In genomic region chr1:91365816-91366214, GRCm38 (mm10) we compare ENCODE assay signal across 8 mouse cellular contexts. TPM values are rescaled to one million over a fixed set of nuclear protein-coding genes. Genes with fewer than 3 reads are reported as not detected.
A peak's percentile ranks its signal among the peaks of the same experiment; 100 is the strongest.
DNase-seq lines count a peak whose midpoint lies in the region; ATAC-seq lines count a peak whose summit lies in the region.

No protein-coding gene starts in this region.

- no peak overlapping the region for H3K27ac ChIP-seq in heart, embryonic 16.5 days (ENCODE audit: low read length)
- peak overlapping the region; percentile 84 for H3K27ac ChIP-seq in embryonic facial prominence, embryonic 10.5 days (replicated peaks)
- no peak overlapping the region for H3K27ac ChIP-seq in intestine, embryonic 14.5 days (ENCODE audit: low read depth)
- H3K27ac ChIP-seq in midbrain, embryonic 15.5 days = no peak overlapping the region

- peak overlapping the region; percentile 59 for H3K4me3 ChIP-seq in heart, embryonic 16.5 days (ENCODE audit: low read length)
- H3K4me3 ChIP-seq in embryonic facial prominence, embryonic 10.5 days = peak overlapping the region; percentile 62
- peak overlapping the region; percentile 46 for H3K4me3 ChIP-seq in intestine, embryonic 14.5 days (ENCODE audit: low read depth, low read length)
- H3K4me3 ChIP-seq in midbrain, embryonic 15.5 days = peak overlapping the region; percentile 35; the same call in 1 of the 2 replicates

- no peak for ATAC-seq in heart, embryonic 16.5 days (replicated peaks; ENCODE audit: extremely low read depth, insufficient read depth, low FRiP score)
- ATAC-seq in intestine, embryonic 14.5 days (replicated peaks; ENCODE audit: low FRiP score, low TSS enrichment, low read depth) = peak; percentile 12; the same call in 1 of the 2 replicates
- ATAC-seq in midbrain, embryonic 15.5 days (replicated peaks) = 0 out of 2 replicates have a peak, but pooled peaks have one; percentile 18

- peak overlapping the region; percentile 95 for H3K4me2 ChIP-seq in heart, embryonic 16.5 days (ENCODE audit: low read depth, low read length)
- H3K4me2 ChIP-seq in intestine, embryonic 14.5 days (ENCODE audit: low read length) = peak overlapping the region; percentile 90
- peak overlapping the region; percentile 62 for H3K4me2 ChIP-seq in midbrain, embryonic 15.5 days

- peak overlapping the region; percentile 78 for H3K9ac ChIP-seq in heart, embryonic 16.5 days (ENCODE audit: low read length)
- peak overlapping the region; percentile 60; the same call in 1 of the 2 replicates for H3K9ac ChIP-seq in intestine, embryonic 14.5 days (ENCODE audit: low read length)
- no peak overlapping the region for H3K9ac ChIP-seq in midbrain, embryonic 15.5 days

- 29% methylated on average over 8 of the region's 8 CpGs for WGBS in heart, embryonic 16.5 days
- WGBS in embryonic facial prominence, embryonic 10.5 days = 28% methylated on average over 8 of the region's 8 CpGs
- WGBS in intestine, embryonic 14.5 days = 24% methylated on average over 8 of the region's 8 CpGs
- WGBS in midbrain, embryonic 15.5 days = 31% methylated on average over 8 of the region's 8 CpGs

- no peak for DNase-seq in heart, adult 11 months
- DNase-seq in embryonic facial prominence, embryonic 10.5 days (ENCODE audit: low spot score) = no peak
- peak; percentile 54 for DNase-seq in intestine, embryonic 14.5 days (ENCODE audit: low spot score)
- DNase-seq in layer of hippocampus, postnatal 25 days (ENCODE audit: extremely low spot score in 1 of 2, low spot score in 1 of 2) = no peak
- DNase-seq in retina, postnatal 1 day = no peak
- no peak for DNase-seq in urinary bladder, adult 18-20 months (ENCODE audit: low spot score in 2 of 2)

- H3K36me3 ChIP-seq in heart, embryonic 16.5 days (ENCODE audit: control insufficient read depth, insufficient read depth) = peaks cover 18% of the 10 kb centered on the region
- peaks cover 19% of the 10 kb centered on the region for H3K36me3 ChIP-seq in embryonic facial prominence, embryonic 10.5 days (replicated peaks)
- H3K36me3 ChIP-seq in intestine, embryonic 14.5 days (ENCODE audit: control insufficient read depth, insufficient read depth, low read length) = peaks cover 10% of the 10 kb centered on the region; the same call in 1 of the 2 replicates
- no peaks in the 10 kb centered on the region for H3K36me3 ChIP-seq in midbrain, embryonic 15.5 days (replicated peaks)

- H3K27me3 ChIP-seq in heart, embryonic 16.5 days (ENCODE audit: control insufficient read depth, insufficient read depth, low read length) = no peaks in the 10 kb centered on the region
- peaks cover 40% of the 10 kb centered on the region for H3K27me3 ChIP-seq in embryonic facial prominence, embryonic 10.5 days (replicated peaks; ENCODE audit: low read depth, poor library complexity, severe bottlenecking)
- H3K27me3 ChIP-seq in intestine, embryonic 14.5 days (replicated peaks; ENCODE audit: control insufficient read depth, insufficient read depth, low read length) = 0 out of 2 replicates have a peak, but pooled peaks cover 3% of the 10 kb centered on the region
- H3K27me3 ChIP-seq in midbrain, embryonic 15.5 days (replicated peaks) = peaks cover 18% of the 10 kb centered on the region

- H3K9me3 ChIP-seq in heart, embryonic 16.5 days (replicated peaks; ENCODE audit: control insufficient read depth, low read length) = peaks cover 10% of the 10 kb centered on the region
- no peaks in the 10 kb centered on the region; the same call in 1 of the 2 replicates for H3K9me3 ChIP-seq in embryonic facial prominence, embryonic 10.5 days
- H3K9me3 ChIP-seq in intestine, embryonic 14.5 days (ENCODE audit: control insufficient read depth, low read length) = peaks cover 6% of the 10 kb centered on the region; the same call in 1 of the 2 replicates
- no peaks in the 10 kb centered on the region for H3K9me3 ChIP-seq in midbrain, embryonic 15.5 days

- H3K4me1 ChIP-seq in heart, embryonic 16.5 days (ENCODE audit: control insufficient read depth, insufficient read depth, low read length) = peaks cover 4% of the 10 kb centered on the region; the same call in 1 of the 2 replicates
- peaks cover 20% of the 10 kb centered on the region for H3K4me1 ChIP-seq in embryonic facial prominence, embryonic 10.5 days
- peaks cover 7% of the 10 kb centered on the region for H3K4me1 ChIP-seq in intestine, embryonic 14.5 days (replicated peaks; ENCODE audit: control insufficient read depth, insufficient read depth, low read length)
- H3K4me1 ChIP-seq in midbrain, embryonic 15.5 days = peaks cover 8% of the 10 kb centered on the region

RNA-seq across cellular contexts. Expression of gene Erfe, which starts 0.4 kb away (rescaled TPM):
- 1.3 and 1.5 TPM in 2 replicates for polyA plus RNA-seq in heart, embryonic 16.5 days (2015; fragmentation: Nextera tagmentation; extraction: Ambion mirVana)
- polyA plus RNA-seq in embryonic facial prominence, embryonic 10.5 days (2016; fragmentation: Nextera tagmentation; extraction: Ambion mirVana) = 1.8 and 2.0 TPM in 2 replicates
- polyA plus RNA-seq in intestine, embryonic 14.5 days (2014; fragmentation: Nextera tagmentation; extraction: Ambion mirVana) = 10.8 and 10.9 TPM in 2 replicates
- 0.27 and 0.56 TPM in 2 replicates for polyA plus RNA-seq in midbrain, embryonic 15.5 days (2015; fragmentation: Nextera tagmentation; extraction: Ambion mirVana)
- not detected for total RNA-seq in layer of hippocampus, postnatal 25 days (2021)

RNA-seq across cellular contexts. Expression of gene Klhl30, which starts 15.0 kb away (rescaled TPM):
- 51.4 and 58.4 TPM in 2 replicates for polyA plus RNA-seq in heart, embryonic 16.5 days (2015; fragmentation: Nextera tagmentation; extraction: Ambion mirVana)
- 0.21 and 0.22 TPM in 2 replicates for polyA plus RNA-seq in embryonic facial prominence, embryonic 10.5 days (2016; fragmentation: Nextera tagmentation; extraction: Ambion mirVana)
- 0.44 and 0.85 TPM in 2 replicates for polyA plus RNA-seq in intestine, embryonic 14.5 days (2014; fragmentation: Nextera tagmentation; extraction: Ambion mirVana)
- 0.09 and 0.10 TPM in 2 replicates for polyA plus RNA-seq in midbrain, embryonic 15.5 days (2015; fragmentation: Nextera tagmentation; extraction: Ambion mirVana)
- total RNA-seq in layer of hippocampus, postnatal 25 days (2021) = not detected

RNA-seq across cellular contexts. Expression of gene Ilkap, which starts 32.8 kb away (rescaled TPM):
- 112 and 113 TPM in 2 replicates for polyA plus RNA-seq in heart, embryonic 16.5 days (2015; fragmentation: Nextera tagmentation; extraction: Ambion mirVana)
- 175 and 177 TPM in 2 replicates for polyA plus RNA-seq in embryonic facial prominence, embryonic 10.5 days (2016; fragmentation: Nextera tagmentation; extraction: Ambion mirVana)
- 135 and 147 TPM in 2 replicates for polyA plus RNA-seq in intestine, embryonic 14.5 days (2014; fragmentation: Nextera tagmentation; extraction: Ambion mirVana)
- polyA plus RNA-seq in midbrain, embryonic 15.5 days (2015; fragmentation: Nextera tagmentation; extraction: Ambion mirVana) = 150 and 152 TPM in 2 replicates
- 10 to 100 TPM; 55.2 to 63.6 TPM for total RNA-seq in layer of hippocampus, postnatal 25 days (2021)

RNA-seq across cellular contexts. Expression of gene Espnl, which starts 43.9 kb away (rescaled TPM):
- polyA plus RNA-seq in heart, embryonic 16.5 days (2015; fragmentation: Nextera tagmentation; extraction: Ambion mirVana) = 0.04 and 0.07 TPM in 2 replicates
- 0.05 and 0.09 TPM in 2 replicates for polyA plus RNA-seq in embryonic facial prominence, embryonic 10.5 days (2016; fragmentation: Nextera tagmentation; extraction: Ambion mirVana)
- not detected in 2 replicates for polyA plus RNA-seq in intestine, embryonic 14.5 days (2014; fragmentation: Nextera tagmentation; extraction: Ambion mirVana)
- 0.08 and 0.13 TPM in 2 replicates for polyA plus RNA-seq in midbrain, embryonic 15.5 days (2015; fragmentation: Nextera tagmentation; extraction: Ambion mirVana)
- not detected for total RNA-seq in layer of hippocampus, postnatal 25 days (2021)

RNA-seq across cellular contexts. Expression of gene Hes6, which starts 48.0 kb away (rescaled TPM):
- 105 and 117 TPM in 2 replicates for polyA plus RNA-seq in heart, embryonic 16.5 days (2015; fragmentation: Nextera tagmentation; extraction: Ambion mirVana)
- polyA plus RNA-seq in embryonic facial prominence, embryonic 10.5 days (2016; fragmentation: Nextera tagmentation; extraction: Ambion mirVana) = 136 and 144 TPM in 2 replicates
- 79.3 and 84.4 TPM in 2 replicates for polyA plus RNA-seq in intestine, embryonic 14.5 days (2014; fragmentation: Nextera tagmentation; extraction: Ambion mirVana)
- polyA plus RNA-seq in midbrain, embryonic 15.5 days (2015; fragmentation: Nextera tagmentation; extraction: Ambion mirVana) = 192 and 212 TPM in 2 replicates
- total RNA-seq in layer of hippocampus, postnatal 25 days (2021) = 10 to 100 TPM; 15.6 to 15.7 TPM

Comparison
In these comparisons a context has a peak if more than half of its experiments do, and no peak if none do; other contexts are left out.
1. RNA of gene Klhl30, which starts 15.0 kb away (polyA plus RNA-seq): 51.4 to 58.4 TPM in heart, embryonic 16.5 days; 0.44 to 0.85 TPM in intestine, embryonic 14.5 days, 0.21 to 0.22 TPM in embryonic facial prominence, embryonic 10.5 days and 0.09 to 0.10 TPM in midbrain, embryonic 15.5 days; every median in the first group is over 10 times any median in the second.
2. Peak in every context shown above with its lines, with median percentiles within 50 percentile points of each other: H3K4me2 ChIP-seq and H3K4me3 ChIP-seq.